Mouse (Mus musculus): ENCODE measurements around the gene Nccrp1. TPM values are rescaled to one million over a fixed set of nuclear protein-coding genes. Genes with fewer than 3 reads are reported as not detected.
A peak's percentile ranks its signal among the peaks of the same experiment; 100 is the strongest.
"Not testable (repeated sequence)": the region's sequence is repeated elsewhere in the genome, so short reads cannot be mapped to it uniquely, and the experiment has no call there.

The Nccrp1 gene
- polyA plus RNA-seq, 1 experiment from 2014 or later, result 0.64 TPM

GRCm38 (mm10) chr7:28527922-28528719 is 18.9 kb downstream of the Nccrp1 start:
- DNase-seq (ENCODE audit: low spot score), result peak; percentile 87

GRCm38 (mm10) chr7:28522536-28522935 is 24.5 kb downstream of the Nccrp1 start, which contains the start of gene Ifnl3:
Gene Ifnl3 (plus strand): TSS chr7:28522836.
- DNase-seq (ENCODE audit: low spot score), result not testable (repeated sequence)

- DNase-seq (ENCODE audit: low spot score), result no peak
Measured at GRCm38 (mm10) chr7:28511441-28511840, 35.6 kb downstream of the Nccrp1 start.

GRCm38 (mm10) chr7:28510405-28510974 is 36.6 kb downstream of the Nccrp1 start, which contains the start of gene Ifnl2:
Gene Ifnl2 (minus strand): TSS chr7:28510455.
- not testable (repeated sequence) for DNase-seq (ENCODE audit: low spot score)

- not testable (repeated sequence) for DNase-seq (ENCODE audit: low spot score)
Measured at GRCm38 (mm10) chr7:28509121-28509520, 37.9 kb downstream of the Nccrp1 start.

- DNase-seq (ENCODE audit: low spot score), result peak; percentile 20
Measured at GRCm38 (mm10) chr7:28505585-28505984, 41.5 kb downstream of the Nccrp1 start.

GRCm38 (mm10) chr7:28495426-28495825 is 51.6 kb downstream of the Nccrp1 start:
- DNase-seq (ENCODE audit: low spot score), result no peak

Small RNA genes lying within 50 kb of the gene (microRNA-seq; reads per million reads assigned to microRNA genes)
- 1.2 reads per million for gene Mir7049 (ENCODE audit: borderline number of aligned reads)

Other genes starting within 250 kb of the Nccrp1 start
- 0.33 and 0.51 TPM in 2 replicates for gene Dll3, start 245.0 kb downstream of the Nccrp1 start, polyA plus RNA-seq (2015; fragmentation: Nextera tagmentation; extraction: Ambion mirVana)
- 116 and 125 TPM in 2 replicates for gene Timm50, start 235.2 kb downstream of the Nccrp1 start, polyA plus RNA-seq (2015; fragmentation: Nextera tagmentation; extraction: Ambion mirVana)
- 73.3 and 80.4 TPM in 2 replicates for gene Supt5, start 208.5 kb downstream of the Nccrp1 start, polyA plus RNA-seq (2015; fragmentation: Nextera tagmentation; extraction: Ambion mirVana)
- 1,689 and 1,723 TPM in 2 replicates for gene Rps16, start 196.6 kb downstream of the Nccrp1 start, polyA plus RNA-seq (2015; fragmentation: Nextera tagmentation; extraction: Ambion mirVana)
- 35.4 and 49.6 TPM in 2 replicates for gene Plekhg2, start 174.7 kb downstream of the Nccrp1 start, polyA plus RNA-seq (2015; fragmentation: Nextera tagmentation; extraction: Ambion mirVana)
- gene Zfp36, start 167.0 kb downstream of the Nccrp1 start, polyA plus RNA-seq (2015; fragmentation: Nextera tagmentation; extraction: Ambion mirVana), result 70.6 and 72.0 TPM in 2 replicates
- 42.0 and 42.5 TPM in 2 replicates for gene Med29, start 154.5 kb downstream of the Nccrp1 start, polyA plus RNA-seq (2015; fragmentation: Nextera tagmentation; extraction: Ambion mirVana)
- 59.3 and 64.0 TPM in 2 replicates for gene Paf1, start 154.3 kb downstream of the Nccrp1 start, polyA plus RNA-seq (2015; fragmentation: Nextera tagmentation; extraction: Ambion mirVana)
- gene Gmfg, start 109.8 kb downstream of the Nccrp1 start, polyA plus RNA-seq (2015; fragmentation: Nextera tagmentation; extraction: Ambion mirVana), result 777 and 920 TPM in 2 replicates
- gene Lrfn1, start 95.3 kb downstream of the Nccrp1 start, polyA plus RNA-seq (2015; fragmentation: Nextera tagmentation; extraction: Ambion mirVana), result 0.86 and 1.1 TPM in 2 replicates
- 0.30 TPM in 1 of 2 replicates, not detected in the other for gene Ifnl2, start 36.8 kb downstream of the Nccrp1 start, polyA plus RNA-seq (2015; fragmentation: Nextera tagmentation; extraction: Ambion mirVana)
- gene Ifnl3, start 24.4 kb downstream of the Nccrp1 start, polyA plus RNA-seq (2015; fragmentation: Nextera tagmentation; extraction: Ambion mirVana), result 0.26 and 0.34 TPM in 2 replicates
- gene Sycn, start 6.4 kb downstream of the Nccrp1 start, polyA plus RNA-seq (2015; fragmentation: Nextera tagmentation; extraction: Ambion mirVana), result 0.27 and 1.1 TPM in 2 replicates
- 10.5 and 10.9 TPM in 2 replicates for gene Samd4b, start 50.9 kb upstream of the Nccrp1 start, polyA plus RNA-seq (2015; fragmentation: Nextera tagmentation; extraction: Ambion mirVana)
- gene Pak4, start 50.9 kb upstream of the Nccrp1 start, polyA plus RNA-seq (2015; fragmentation: Nextera tagmentation; extraction: Ambion mirVana), result 15.4 and 20.3 TPM in 2 replicates
- 0.06 and 0.07 TPM in 2 replicates for gene Acp7, start 84.1 kb upstream of the Nccrp1 start, polyA plus RNA-seq (2015; fragmentation: Nextera tagmentation; extraction: Ambion mirVana)
- gene Fbxo27, start 145.6 kb upstream of the Nccrp1 start, polyA plus RNA-seq (2015; fragmentation: Nextera tagmentation; extraction: Ambion mirVana), result 15.7 and 16.3 TPM in 2 replicates
- gene Fbxo17, start 169.6 kb upstream of the Nccrp1 start, polyA plus RNA-seq (2015; fragmentation: Nextera tagmentation; extraction: Ambion mirVana), result 3.8 and 6.3 TPM in 2 replicates
- gene Mrps12, start 194.6 kb upstream of the Nccrp1 start, polyA plus RNA-seq (2015; fragmentation: Nextera tagmentation; extraction: Ambion mirVana), result 169 and 190 TPM in 2 replicates
- gene Sars2, start 194.7 kb upstream of the Nccrp1 start, polyA plus RNA-seq (2015; fragmentation: Nextera tagmentation; extraction: Ambion mirVana), result 22.5 and 25.3 TPM in 2 replicates
- gene Ccer2, start 208.9 kb upstream of the Nccrp1 start, polyA plus RNA-seq (2015; fragmentation: Nextera tagmentation; extraction: Ambion mirVana), result 0.26 and 0.45 TPM in 2 replicates
- 57.2 and 63.9 TPM in 2 replicates for gene Sirt2, start 219.5 kb upstream of the Nccrp1 start, polyA plus RNA-seq (2015; fragmentation: Nextera tagmentation; extraction: Ambion mirVana)
- 70.0 and 74.9 TPM in 2 replicates for gene Nfkbib, start 220.3 kb upstream of the Nccrp1 start, polyA plus RNA-seq (2015; fragmentation: Nextera tagmentation; extraction: Ambion mirVana)
- gene Rinl, start 241.7 kb upstream of the Nccrp1 start, polyA plus RNA-seq (2015; fragmentation: Nextera tagmentation; extraction: Ambion mirVana), result 75.9 and 105 TPM in 2 replicates

Measured in thymus, postnatal 0 days (tissue).